Mouse (Mus musculus) monocyte, adult 2 months (primary cell): ENCODE results near the gene P4ha3.

Experiments
- DNase-seq, 2 experiments: peaks; one replicate each; pipeline ENCODE4 v3.0.0; 2022; ENCODE audit warnings: low spot score in 2 of 2, low read depth in 1 of 2

P4ha3 gene

DNA sequence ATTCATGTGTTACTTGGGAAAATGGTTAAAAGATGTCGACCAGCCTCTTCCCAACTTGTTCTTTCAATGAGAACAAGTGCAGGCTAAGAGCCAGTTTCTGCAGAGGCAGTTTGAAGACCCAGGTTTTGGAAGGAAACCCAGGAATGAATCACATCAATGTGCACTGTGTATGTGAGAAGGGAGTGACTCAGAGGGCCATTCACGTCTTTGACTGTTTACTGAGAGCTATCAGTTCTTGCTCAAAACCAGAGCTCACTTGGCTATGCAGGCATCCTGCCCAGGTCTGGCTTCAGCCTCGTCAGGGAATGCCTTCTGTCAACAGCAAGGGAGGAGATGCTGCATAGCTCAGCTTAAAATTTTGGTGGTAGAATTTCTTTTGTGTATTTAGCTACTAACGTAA is 17.0 kb downstream of the P4ha3 start:
- DNase-seq = no peak

DNA sequence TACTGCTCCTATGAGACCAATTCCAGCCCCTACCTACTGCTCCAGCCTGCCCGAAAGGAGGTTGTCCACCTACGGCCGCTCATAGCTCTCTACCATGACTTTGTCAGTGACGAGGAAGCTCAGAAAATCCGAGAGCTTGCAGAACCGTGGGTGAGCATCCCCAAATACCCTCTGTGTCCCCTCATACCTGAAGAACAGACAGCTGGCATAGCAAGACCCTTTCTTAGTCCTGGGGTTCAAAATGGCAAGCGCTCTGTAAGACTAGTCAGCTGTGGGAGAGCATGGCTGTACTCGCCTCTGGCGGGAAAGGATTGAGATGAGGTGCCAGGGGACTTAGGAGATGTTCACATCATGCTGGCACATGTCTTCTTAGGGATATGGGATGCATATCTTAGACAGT is 20.6 kb downstream of the P4ha3 start:
- no peak for DNase-seq

DNA sequence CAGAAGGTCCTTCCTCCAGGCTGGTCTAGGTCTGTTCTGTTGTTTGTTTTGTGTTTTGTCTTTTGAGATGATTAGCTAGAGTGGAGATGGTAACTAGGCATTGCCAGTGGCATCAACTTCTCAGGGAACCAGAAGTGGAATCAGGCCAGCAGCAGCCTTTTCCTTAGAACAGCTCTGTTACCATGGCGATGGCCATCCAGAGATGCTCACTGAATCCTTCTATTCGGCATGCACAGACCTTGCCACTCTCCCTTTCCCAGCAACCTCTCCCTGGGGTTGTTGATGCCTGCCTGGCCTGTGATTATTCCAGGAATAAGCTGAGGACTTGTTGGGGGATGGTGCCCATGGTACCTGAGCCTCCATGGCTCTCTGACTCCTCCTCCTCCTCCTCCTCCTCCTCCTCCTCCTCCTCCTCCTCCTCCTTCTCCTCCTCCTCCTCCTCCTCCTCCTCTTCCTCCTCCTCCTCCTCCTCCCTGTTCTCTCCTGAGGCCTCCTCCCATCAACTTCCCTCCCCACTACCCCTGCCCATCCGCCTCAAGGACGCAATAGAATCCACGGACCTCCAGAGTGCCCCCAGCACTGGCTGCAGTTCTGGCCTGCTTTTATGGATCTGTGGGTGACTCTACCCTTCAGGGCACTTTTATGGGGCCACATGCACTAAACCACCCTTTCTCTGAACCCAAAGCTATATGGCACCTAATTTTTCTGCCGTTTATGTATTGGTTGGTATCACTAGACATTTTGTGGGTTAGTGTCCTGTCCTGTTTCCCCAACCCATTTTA is 22.7 kb downstream of the P4ha3 start:
- no peak for DNase-seq

DNA sequence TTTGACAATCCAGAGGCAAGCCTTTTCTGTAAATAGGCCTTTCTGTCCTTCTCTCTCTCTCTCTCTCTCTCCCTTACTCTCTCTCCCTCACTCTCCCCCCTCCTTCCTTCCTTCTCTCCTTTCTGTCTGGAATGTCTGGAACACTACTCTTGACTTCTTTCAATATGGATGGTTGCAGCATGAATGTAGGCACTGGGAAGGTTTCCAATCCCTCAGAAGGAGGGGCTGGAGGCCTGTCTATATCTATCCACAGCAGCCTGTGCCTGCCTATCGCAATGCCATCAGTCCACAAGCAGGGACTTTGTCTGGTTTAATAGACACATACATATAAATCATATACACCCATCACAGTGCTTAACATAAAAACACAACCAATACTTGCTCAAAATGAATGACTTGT is 23.9 kb downstream of the P4ha3 start:
- DNase-seq = no peak

DNA sequence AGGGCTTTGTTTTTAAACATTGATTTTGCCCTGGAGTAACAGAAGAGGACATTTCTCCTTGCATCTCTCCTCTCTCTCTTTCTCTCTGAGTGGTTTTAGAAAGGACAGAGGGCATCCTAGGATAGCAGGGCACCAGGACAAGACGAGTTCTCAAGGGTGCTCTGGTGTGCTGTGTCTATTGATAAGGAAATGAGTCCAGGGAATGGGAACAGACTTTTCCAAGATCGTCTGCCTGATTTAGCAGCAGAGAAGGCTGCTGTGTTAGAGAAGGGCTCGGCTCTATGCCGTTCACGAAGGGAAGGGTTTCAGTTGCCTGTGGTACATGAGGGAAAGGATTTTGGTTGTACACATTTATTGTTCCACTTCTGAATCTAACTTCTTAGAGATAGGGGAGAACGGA is 24.4 kb downstream of the P4ha3 start:
- no peak for DNase-seq

DNA sequence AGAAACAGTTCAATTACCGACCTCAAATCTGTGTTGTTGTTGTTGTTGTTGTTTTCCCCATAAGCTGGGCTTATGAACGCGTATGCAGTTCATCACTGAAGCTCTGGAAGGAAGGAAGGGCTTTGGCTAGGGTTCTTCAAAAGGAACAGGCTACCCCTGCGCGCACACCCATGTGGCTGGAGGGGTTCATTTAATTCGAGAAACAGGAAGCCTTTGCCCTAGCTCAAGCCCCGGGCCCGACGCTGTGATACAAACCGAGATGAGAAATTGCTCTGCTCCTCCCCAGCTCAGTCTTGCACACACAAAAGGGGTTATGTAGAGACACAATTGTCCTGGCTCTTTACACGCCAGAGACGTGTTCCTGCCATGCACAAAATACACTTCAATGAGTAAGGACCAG is 25.0 kb downstream of the P4ha3 start:
- DNase-seq = no peak

DNA sequence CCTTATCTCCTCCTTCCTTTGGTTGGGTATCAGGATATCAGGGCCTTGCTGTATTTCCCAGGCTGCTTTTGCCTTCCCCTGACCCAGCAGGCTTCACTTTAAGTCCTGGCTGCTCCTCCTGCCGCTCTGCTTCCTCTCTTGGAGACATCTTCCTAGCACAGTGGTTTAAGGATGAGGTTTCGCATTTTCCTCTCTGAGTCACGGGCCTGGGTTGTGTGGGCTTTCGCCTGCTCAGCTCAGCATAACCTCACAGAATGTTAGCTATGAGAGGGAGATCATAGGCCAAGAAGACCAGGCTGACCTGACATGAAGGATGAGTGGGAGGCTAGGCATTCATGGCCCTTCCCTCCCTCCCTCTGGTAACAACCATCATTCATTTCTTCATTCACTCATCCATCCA is 27.4 kb downstream of the P4ha3 start:
- DNase-seq = no peak

DNA sequence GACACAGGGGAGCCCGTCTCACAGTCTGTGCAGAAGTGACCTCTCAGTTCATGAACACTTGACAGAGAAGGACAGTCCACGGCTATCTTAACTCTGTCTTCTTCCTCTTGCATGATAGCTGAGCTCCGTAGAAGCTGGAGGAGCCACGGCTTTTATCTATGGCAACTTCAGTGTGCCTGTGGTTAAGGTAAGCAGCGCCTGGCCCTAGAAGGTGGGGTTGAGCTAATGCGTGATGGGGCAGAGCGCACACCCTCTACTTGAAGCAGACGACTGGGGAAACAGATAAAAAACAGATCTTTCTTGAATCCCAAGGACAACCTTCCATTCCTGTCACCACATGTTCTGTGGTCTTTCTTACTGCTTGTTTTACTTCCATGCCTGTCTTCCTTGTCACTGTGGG is 31.6 kb downstream of the P4ha3 start:
- DNase-seq = no peak

DNA sequence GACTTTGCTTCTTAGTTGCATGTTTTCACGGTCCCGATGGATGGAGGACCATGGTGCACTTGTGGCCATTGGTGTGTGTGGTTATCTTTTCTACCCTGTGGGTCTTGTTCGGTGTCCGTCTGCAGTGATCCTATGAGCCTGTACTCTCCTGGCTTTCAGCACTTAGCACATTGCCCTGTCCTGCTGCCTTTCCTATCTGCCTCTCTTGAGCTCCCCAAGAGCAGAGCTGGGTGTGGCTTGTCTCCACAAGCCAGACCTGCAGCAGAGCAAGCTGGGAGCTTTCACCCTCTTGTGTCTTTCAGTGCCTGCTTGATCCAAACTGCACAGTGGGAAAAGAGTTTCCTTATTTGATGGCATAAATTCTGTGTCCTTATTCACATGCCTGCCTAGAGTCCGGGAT is 32.2 kb downstream of the P4ha3 start:
- DNase-seq = no peak

DNA sequence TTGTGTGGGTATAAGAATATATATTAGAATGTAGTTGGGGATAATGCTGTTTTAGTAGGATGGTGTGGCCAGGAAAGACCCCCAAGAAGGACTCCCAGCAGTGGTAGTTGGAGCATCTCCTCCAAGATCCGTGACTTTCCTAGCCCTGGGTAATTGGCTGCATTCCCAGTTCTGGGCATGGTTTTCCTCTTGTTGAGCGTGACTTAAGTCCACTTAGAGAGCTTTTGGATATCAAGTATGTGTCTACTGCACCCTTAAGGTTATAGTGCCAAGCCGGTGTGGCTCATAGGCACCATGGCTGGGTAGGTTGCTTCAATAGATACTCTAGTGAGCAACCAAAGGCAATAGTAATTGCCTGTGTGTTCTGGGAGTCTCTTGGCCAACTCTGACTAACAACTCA is 38.4 kb downstream of the P4ha3 start:
- no peak for DNase-seq

DNA sequence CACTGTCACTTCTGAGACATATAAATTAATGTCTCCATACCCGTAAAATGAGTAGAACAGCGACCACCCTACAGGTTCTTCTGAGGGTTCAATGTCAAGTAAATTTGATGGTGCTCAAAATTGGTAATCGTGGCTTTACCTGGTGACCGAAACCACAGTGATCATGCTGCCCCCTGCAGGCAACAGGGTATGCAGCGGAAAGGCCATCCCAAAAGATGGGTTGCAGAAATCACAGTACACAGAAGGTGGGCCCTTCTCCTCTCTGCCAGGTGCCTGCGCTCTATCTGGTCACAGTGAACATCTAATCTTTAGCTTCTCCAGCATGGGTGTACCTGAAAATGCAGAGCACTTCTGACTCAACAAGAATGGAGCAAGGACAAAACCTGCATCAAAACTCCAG is 40.2 kb downstream of the P4ha3 start:
- no peak for DNase-seq

DNA sequence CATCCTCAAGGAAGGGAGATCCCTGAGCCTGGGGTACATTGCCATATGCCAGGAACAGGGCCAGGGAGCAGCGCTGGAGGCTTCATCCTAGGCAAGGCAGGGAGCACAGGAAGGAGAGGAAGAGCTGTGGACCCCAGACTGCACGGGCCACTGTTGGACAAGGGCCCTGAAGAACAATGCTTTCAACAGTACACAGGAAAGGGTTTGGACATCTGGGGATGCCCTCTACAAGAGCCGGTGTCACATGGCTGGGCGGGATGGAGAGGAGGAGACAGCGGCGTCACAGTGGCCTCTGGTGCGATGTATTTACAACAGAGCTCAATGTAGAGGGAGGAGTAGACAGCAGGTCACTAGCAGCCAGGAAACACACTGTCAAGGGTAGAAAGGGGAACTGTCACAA is 42.2 kb downstream of the P4ha3 start:
- no peak for DNase-seq

DNA sequence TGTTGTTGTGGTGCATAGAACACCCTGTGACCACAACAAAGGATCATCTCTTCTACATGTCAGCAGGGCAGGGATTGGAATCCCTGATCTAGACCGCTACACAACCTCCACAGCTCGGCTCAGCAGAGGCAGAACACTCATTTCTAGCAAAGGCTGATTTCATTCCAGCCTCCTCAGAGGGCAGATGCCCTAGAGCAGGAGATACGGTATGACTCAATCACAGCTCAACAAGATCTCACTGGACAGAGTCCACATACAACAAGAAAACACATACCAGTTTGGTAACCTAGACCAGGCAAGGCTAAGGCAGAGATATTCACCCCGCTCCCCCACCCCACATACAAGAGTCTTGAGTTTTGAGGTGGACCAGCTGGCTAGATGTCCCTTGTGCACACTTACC is 43.3 kb downstream of the P4ha3 start:
- DNase-seq = no peak

DNA sequence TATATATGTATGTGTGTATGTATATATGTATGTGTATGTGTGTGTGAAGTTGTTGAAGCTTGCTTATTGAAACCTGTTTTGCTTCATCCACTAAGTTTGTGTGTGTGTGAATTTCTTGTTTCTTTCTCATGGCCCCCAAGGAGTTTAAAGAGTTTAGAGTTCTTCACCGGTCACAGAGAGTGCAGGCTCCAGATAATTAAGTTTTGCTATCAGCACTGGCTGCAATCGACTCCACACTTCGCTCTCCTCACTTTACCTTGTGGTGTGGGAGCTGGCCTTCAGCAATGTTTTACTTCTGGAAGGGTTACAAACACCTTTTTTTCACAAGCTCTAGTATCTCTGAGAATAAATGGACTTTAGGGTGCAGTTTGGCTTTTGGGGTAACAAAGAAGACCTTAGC is 45.9 kb downstream of the P4ha3 start:
- no peak for DNase-seq

DNA sequence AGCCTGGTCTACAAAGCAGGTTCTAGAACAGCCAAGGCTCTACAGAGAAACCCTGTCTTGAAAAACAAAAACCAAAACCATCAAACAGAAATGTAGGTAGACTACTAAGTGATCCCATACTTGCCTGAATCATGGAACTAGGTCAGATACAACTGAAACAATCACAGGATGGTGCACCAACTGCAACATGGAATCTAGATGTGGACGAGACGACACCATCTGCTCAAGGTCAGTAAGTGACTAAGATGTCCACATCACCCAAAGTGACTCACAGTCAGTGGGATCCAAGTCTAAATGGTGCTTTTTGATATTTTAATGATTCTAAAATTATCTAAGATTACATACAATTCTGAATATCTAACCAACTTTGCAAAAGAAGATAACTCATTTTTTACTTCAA is 50.6 kb downstream of the P4ha3 start:
- DNase-seq = no peak

DNA sequence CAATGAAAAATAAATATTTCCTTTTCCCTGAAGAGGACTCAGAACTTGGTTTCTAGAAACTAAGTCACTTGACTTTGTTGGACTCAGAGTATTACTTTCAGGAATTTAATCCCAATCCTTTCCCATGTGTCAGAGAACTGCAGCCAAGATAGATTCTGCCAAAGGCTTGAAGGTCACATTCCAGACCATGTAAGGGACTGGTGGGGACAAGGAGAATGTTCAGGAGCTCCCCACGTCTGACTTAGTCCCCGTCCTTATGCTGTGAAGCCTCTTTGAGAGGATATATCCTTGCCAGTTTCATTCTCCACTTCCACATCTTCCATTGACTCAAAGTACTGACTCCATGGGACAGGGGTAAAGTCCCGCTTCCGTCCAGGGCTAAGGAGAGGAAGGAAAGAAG is 69.7 kb downstream of the P4ha3 start:
- DNase-seq = no peak

DNA sequence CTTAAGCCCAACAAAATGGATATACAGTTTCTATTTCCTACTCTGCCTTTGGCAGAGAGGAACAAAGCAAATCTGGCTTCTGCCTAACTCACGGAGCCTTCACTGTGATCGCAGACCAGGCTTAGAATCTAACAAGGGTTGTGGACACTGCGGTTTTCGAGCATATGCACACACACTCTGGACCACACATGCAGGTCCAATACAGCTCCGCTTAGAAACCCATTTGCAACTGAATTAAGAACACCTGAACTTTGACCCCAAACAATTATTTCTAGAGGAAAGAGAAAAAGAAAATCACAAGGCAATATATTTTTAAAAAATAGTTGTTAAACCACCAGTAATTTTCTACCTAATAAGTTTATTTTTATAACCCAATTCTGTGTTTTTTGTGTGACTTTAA is 71.0 kb downstream of the P4ha3 start:
- DNase-seq = no peak

DNA sequence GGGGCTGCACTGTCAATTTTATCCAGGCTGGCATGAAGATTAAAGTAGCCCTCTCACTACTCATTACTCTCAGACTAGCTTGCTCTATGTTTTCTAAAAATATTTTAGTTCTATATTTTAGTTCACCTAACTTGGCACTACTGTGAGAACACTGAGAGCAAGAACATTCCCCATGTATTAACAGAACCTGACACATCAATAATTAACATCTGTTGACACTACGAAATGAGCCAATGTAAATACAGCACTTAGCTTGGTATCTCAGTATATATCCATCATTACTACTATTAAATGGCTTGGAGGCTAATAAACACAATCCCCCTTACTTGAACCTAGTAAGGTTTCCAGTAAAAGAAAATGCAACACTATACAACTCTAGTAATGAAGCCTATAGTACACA is 71.4 kb downstream of the P4ha3 start:
- DNase-seq = no peak

DNA sequence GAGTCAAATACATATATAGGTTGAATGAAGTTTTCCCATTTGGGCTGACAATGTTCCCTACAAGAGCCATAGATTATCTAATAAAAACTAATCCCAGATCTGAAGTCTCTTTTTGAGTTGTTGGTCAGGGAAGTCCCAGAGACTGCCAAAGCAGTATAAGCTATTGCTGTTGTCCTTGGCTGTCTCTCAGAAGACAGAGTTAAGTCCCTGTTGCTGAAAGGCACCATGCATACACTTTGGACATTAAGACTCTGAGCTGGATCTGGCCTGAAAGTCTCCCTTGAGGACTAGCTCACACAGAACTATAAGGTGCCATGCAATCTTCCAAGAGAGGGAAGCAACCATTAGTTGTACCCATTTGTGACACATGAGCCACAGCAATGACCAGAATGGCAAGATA is 72.5 kb downstream of the P4ha3 start:
- no peak for DNase-seq

DNA sequence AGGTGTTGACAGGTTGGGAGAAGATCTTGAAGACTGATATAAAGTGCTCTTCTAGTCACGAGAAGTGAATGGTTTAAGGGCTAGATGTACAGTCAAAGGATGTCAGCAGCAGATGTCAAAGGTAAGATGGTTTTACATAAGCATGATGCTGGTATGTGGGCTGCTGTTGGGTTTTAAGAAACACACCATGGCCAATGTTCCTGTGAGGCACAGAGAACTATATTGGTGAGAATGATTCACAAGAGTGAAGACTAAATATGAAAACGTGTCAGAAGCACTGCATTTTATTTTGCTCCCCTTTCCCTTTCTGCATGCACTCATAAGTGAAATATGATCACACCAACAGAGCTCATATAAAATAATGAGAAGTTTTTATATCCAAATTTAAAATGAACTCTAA is 77.8 kb downstream of the P4ha3 start:
- DNase-seq = no peak

DNA sequence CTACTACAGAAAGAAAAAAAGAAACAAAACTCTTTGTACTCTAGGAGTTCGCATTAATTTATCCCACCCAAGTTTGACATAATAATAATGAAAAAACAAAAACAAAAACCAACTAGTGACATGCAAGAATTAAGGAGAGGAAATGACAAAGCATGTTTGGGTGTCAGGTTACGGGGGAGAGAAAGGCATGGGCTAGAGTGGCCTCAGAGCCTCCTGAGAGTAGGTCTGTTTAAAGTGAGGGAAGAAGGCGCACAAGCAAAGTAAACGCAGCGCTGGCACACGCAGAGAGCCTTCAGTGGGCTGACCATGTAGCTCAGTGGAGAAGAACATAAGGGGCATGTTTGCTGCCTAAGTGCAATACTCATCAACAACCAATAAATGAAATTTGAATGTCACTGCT is 79.6 kb downstream of the P4ha3 start:
- DNase-seq = no peak
